Mouse (Mus musculus) lung, postnatal 25 days (tissue): ENCODE results near the gene Adgrb3.
"Not testable (repeated sequence)": the region's sequence is repeated elsewhere in the genome, so short reads cannot be mapped to it uniquely, and the experiment has no call there.

Experiments used
- DNase-seq: peaks from one replicate; pipeline ENCODE4 v3.0.0; 2022; ENCODE audit warnings: low spot score

Adgrb3 gene

GRCm38 (mm10) chr1:25510321-25511055 lies 319.0 kb downstream of the Adgrb3 start:
- DNase-seq: no peak

- no peak for DNase-seq
Observed at GRCm38 (mm10) chr1:25504313-25504712, 325.2 kb downstream of the Adgrb3 start.

- DNase-seq: no peak
Observed at GRCm38 (mm10) chr1:25503524-25503923, 326.0 kb downstream of the Adgrb3 start.

- DNase-seq: no peak
Observed at GRCm38 (mm10) chr1:25495202-25495914, 334.1 kb downstream of the Adgrb3 start.

GRCm38 (mm10) chr1:25491503-25491902 lies 338.0 kb downstream of the Adgrb3 start:
- no peak for DNase-seq

- no peak for DNase-seq
Observed at GRCm38 (mm10) chr1:25490174-25490573, 339.3 kb downstream of the Adgrb3 start.

GRCm38 (mm10) chr1:25475699-25476098 lies 353.8 kb downstream of the Adgrb3 start:
- no peak for DNase-seq

- no peak for DNase-seq
Observed at GRCm38 (mm10) chr1:25474469-25474868, 355.0 kb downstream of the Adgrb3 start.

GRCm38 (mm10) chr1:25471612-25472011 lies 357.9 kb downstream of the Adgrb3 start:
- DNase-seq: not testable (repeated sequence)

GRCm38 (mm10) chr1:25462612-25463011 lies 366.9 kb downstream of the Adgrb3 start:
- DNase-seq: no peak

- DNase-seq: no peak
Observed at GRCm38 (mm10) chr1:25435506-25435905, 394.0 kb downstream of the Adgrb3 start.

GRCm38 (mm10) chr1:25430219-25430862 lies 399.2 kb downstream of the Adgrb3 start:
- DNase-seq: no peak

GRCm38 (mm10) chr1:25420701-25421100 lies 408.8 kb downstream of the Adgrb3 start:
- DNase-seq: no peak

- no peak for DNase-seq
Observed at GRCm38 (mm10) chr1:25419378-25419777, 410.1 kb downstream of the Adgrb3 start.

GRCm38 (mm10) chr1:25415084-25415483 lies 414.4 kb downstream of the Adgrb3 start:
- DNase-seq: no peak

GRCm38 (mm10) chr1:25364186-25364585 lies 465.3 kb downstream of the Adgrb3 start:
- DNase-seq: no peak

GRCm38 (mm10) chr1:25358554-25358953 lies 471.0 kb downstream of the Adgrb3 start:
- no peak for DNase-seq

GRCm38 (mm10) chr1:25355486-25355885 lies 474.0 kb downstream of the Adgrb3 start:
- DNase-seq: no peak

GRCm38 (mm10) chr1:25344876-25345275 lies 484.6 kb downstream of the Adgrb3 start:
- DNase-seq: no peak

GRCm38 (mm10) chr1:25325406-25325805 lies 504.1 kb downstream of the Adgrb3 start:
- DNase-seq: no peak

GRCm38 (mm10) chr1:25317142-25317541 lies 512.4 kb downstream of the Adgrb3 start:
- DNase-seq: no peak

GRCm38 (mm10) chr1:25312344-25312743 lies 517.2 kb downstream of the Adgrb3 start:
- no peak for DNase-seq

GRCm38 (mm10) chr1:25310066-25310465 lies 519.4 kb downstream of the Adgrb3 start:
- DNase-seq: no peak
